In genomic region chr2:32220021-32220420, GRCm38 (mm10) we compare ENCODE assay signal across 20 mouse cellular contexts. TPM values are rescaled to one million over a fixed set of nuclear protein-coding genes. Genes with fewer than 3 reads are reported as not detected.
DNase-seq lines count a peak whose midpoint lies in the region; ATAC-seq and TF ChIP-seq lines count a peak whose summit lies in the region.
"Had no signal": no experiment of that assay in that cellular context is flagged by ENCODE, and none has a peak within 500 bp of the region (broad histone marks: within the 10 kb centered on the region; RNA-seq: fewer than 3 reads in every experiment).

No protein-coding gene starts in this region.

- no peak overlapping the region for H3K4me2 ChIP-seq in heart, embryonic 11.5 days
- H3K4me2 ChIP-seq in forebrain, embryonic 15.5 days (replicated peaks) = no peak overlapping the region
- H3K4me2 ChIP-seq: embryonic facial prominence, embryonic 12.5 days; heart, embryonic 13.5 days; hindbrain, embryonic 12.5 days had no signal

- H3K27me3 ChIP-seq in heart, embryonic 11.5 days (ENCODE audit: control insufficient read depth, insufficient read depth, low read length) = no peaks in the 10 kb centered on the region
- no peaks in the 10 kb centered on the region for H3K27me3 ChIP-seq in forebrain, embryonic 15.5 days
- H3K27me3 ChIP-seq: embryonic facial prominence, embryonic 12.5 days; heart, embryonic 13.5 days; hindbrain, embryonic 12.5 days had no signal

- ATAC-seq in heart, embryonic 11.5 days (replicated peaks; ENCODE audit: insufficient number of reproducible peaks, low FRiP score, low TSS enrichment) = no peak
- ATAC-seq in forebrain, embryonic 15.5 days (replicated peaks) = no peak
- ATAC-seq: forebrain, embryonic 16.5 days; hindbrain, embryonic 16.5 days; inflammation-experienced regulatory T-cells, adult 6 months; intestine, postnatal 0 days had no signal

- H3K27ac ChIP-seq in heart, embryonic 11.5 days (ENCODE audit: low read depth, low read length) = no peak overlapping the region
- H3K27ac ChIP-seq in layer of hippocampus, adult 2 months = peak overlapping the region; percentile 37; the same call in 1 of the 2 replicates
- H3K27ac ChIP-seq in forebrain, embryonic 15.5 days (replicated peaks) = no peak overlapping the region
- H3K27ac ChIP-seq: embryonic facial prominence, embryonic 12.5 days; heart, adult 2 months; heart, embryonic 13.5 days; hindbrain, embryonic 12.5 days; kidney, postnatal 0 days had no signal

- 86% methylated on average over 6 of the region's 6 CpGs for WGBS in heart, embryonic 11.5 days (ENCODE audit: insufficient replicate concordance)
- WGBS in forebrain, embryonic 15.5 days = 95% methylated on average over 6 of the region's 6 CpGs

- no peak for TF ChIP-seq CTCF in layer of hippocampus, adult 2 months (conservative IDR thresholded peaks at IDR 0.05)

- H3K9me3 ChIP-seq in heart, embryonic 11.5 days (replicated peaks; ENCODE audit: control insufficient read depth, low read length) = no peaks in the 10 kb centered on the region
- H3K9me3 ChIP-seq in forebrain, embryonic 15.5 days = no peaks in the 10 kb centered on the region
- H3K9me3 ChIP-seq: embryonic facial prominence, embryonic 12.5 days; heart, embryonic 13.5 days; hindbrain, embryonic 12.5 days had no signal

- DNase-seq in gastrocnemius, adult 18-20 months (ENCODE audit: low spot score) = peak; percentile 70
- DNase-seq in gastrocnemius, postnatal 10 days = no peak
- DNase-seq in heart, adult 8-10 months (ENCODE audit: low spot score) = peak; percentile 24
- no peak for DNase-seq in layer of hippocampus, adult 2 months (ENCODE audit: low spot score in 2 of 2)
- no peak for DNase-seq in layer of hippocampus, adult 9-11 months
- DNase-seq: adrenal gland, adult 2 months; cerebellum, adult 11 months; cerebellum, postnatal 10 days; heart, postnatal 4 days had no signal

- no peak overlapping the region for H3K4me3 ChIP-seq in heart, embryonic 11.5 days (ENCODE audit: low read depth, low read length)
- H3K4me3 ChIP-seq in layer of hippocampus, adult 2 months = no peak overlapping the region
- H3K4me3 ChIP-seq in forebrain, embryonic 15.5 days = no peak overlapping the region
- H3K4me3 ChIP-seq: embryonic facial prominence, embryonic 12.5 days; heart, adult 2 months; heart, embryonic 13.5 days; hindbrain, embryonic 12.5 days had no signal

- peaks cover 71% of the 10 kb centered on the region for H3K36me3 ChIP-seq in heart, embryonic 11.5 days (ENCODE audit: control insufficient read depth, insufficient read depth, low read length)
- H3K36me3 ChIP-seq in forebrain, embryonic 15.5 days = peaks cover 98% of the 10 kb centered on the region

- no peaks in the 10 kb centered on the region for H3K4me1 ChIP-seq in heart, embryonic 11.5 days (ENCODE audit: control insufficient read depth, insufficient read depth, low read length)
- H3K4me1 ChIP-seq in forebrain, embryonic 15.5 days = no peaks in the 10 kb centered on the region
- H3K4me1 ChIP-seq: embryonic facial prominence, embryonic 12.5 days; heart, embryonic 13.5 days; hindbrain, embryonic 12.5 days had no signal

- H3K9ac ChIP-seq in heart, embryonic 11.5 days (ENCODE audit: low read depth, low read length) = no peak overlapping the region
- no peak overlapping the region for H3K9ac ChIP-seq in forebrain, embryonic 15.5 days (replicated peaks)
- H3K9ac ChIP-seq: embryonic facial prominence, embryonic 12.5 days; heart, embryonic 13.5 days; hindbrain, embryonic 12.5 days had no signal

RNA-seq across cellular contexts. Expression of gene Pomt1, which starts 16.4 kb away (rescaled TPM):
- 10 to 100 TPM; 10.2 to 11.1 TPM for total RNA-seq in gastrocnemius, adult 18-20 months (2021)
- 10 to 100 TPM; 16.0 to 17.2 TPM for total RNA-seq in gastrocnemius, postnatal 10 days (2021)
- total RNA-seq in heart, adult 8-10 months (2022) = 10 to 100 TPM; 12.5 to 15.0 (median 14.0) TPM
- 12.9 and 15.3 TPM in 2 replicates for polyA plus RNA-seq in heart, embryonic 11.5 days (2014; fragmentation: Nextera tagmentation; extraction: Ambion mirVana)
- 10 to 100 TPM; 23.4 to 24.1 TPM for total RNA-seq in layer of hippocampus, adult 2 months (2021)
- polyA plus RNA-seq in forebrain, embryonic 15.5 days (2015; fragmentation: Nextera tagmentation; extraction: Ambion mirVana) = 29.9 and 34.5 TPM in 2 replicates

RNA-seq across cellular contexts. Expression of gene Uck1, which starts 39.9 kb away (rescaled TPM):
- 10 to 100 TPM; 11.4 to 11.6 TPM for total RNA-seq in gastrocnemius, adult 18-20 months (2021)
- 10 to 100 TPM; 18.0 to 20.2 TPM for total RNA-seq in gastrocnemius, postnatal 10 days (2021)
- 10 to 100 TPM; 22.9 to 24.5 (median 23.3) TPM for total RNA-seq in heart, adult 8-10 months (2022)
- polyA plus RNA-seq in heart, embryonic 11.5 days (2014; fragmentation: Nextera tagmentation; extraction: Ambion mirVana) = 42.1 and 44.3 TPM in 2 replicates
- total RNA-seq in layer of hippocampus, adult 2 months (2021) = 10 to 100 TPM; 55.3 to 57.8 TPM
- 91.5 and 95.3 TPM in 2 replicates for polyA plus RNA-seq in forebrain, embryonic 15.5 days (2015; fragmentation: Nextera tagmentation; extraction: Ambion mirVana)

Comparison
In these comparisons a context has a peak if more than half of its experiments do, and no peak if none do; other contexts are left out.
1. DNase-seq: peak in gastrocnemius, adult 18-20 months (single experiment) and heart, adult 8-10 months (single experiment); none in gastrocnemius, postnatal 10 days (single experiment), layer of hippocampus, adult 2 months (0 of 2) and layer of hippocampus, adult 9-11 months (single experiment).